Mouse (Mus musculus) neural tube, embryonic 11.5 days (tissue): Measurements from ENCODE around the gene Trim17. TPM values are rescaled to one million over a fixed set of nuclear protein-coding genes. Genes with fewer than 3 reads are reported as not detected.

Experiments
- ATAC-seq: fragments of 200-750 bp; cut with Nextera tagmentation; 2 replicates; pipeline ENCODE4 v1.8.0; 2017; ENCODE audit warnings: moderate number of reproducible peaks, mild to moderate bottlenecking, moderate TSS enrichment, moderate library complexity; ENCODE audit not compliant: insufficient read depth, low FRiP score, low TSS enrichment
- DNase-seq: peaks from one replicate; pipeline ENCODE4 v3.0.0-alpha.2; 2015; ENCODE audit warnings: low spot score
- H3K27ac ChIP-seq: fragments of 300-500 bp; sonication (generic); 2 replicates; pipeline ENCODE4 v1.5.1; 2014; ENCODE audit warnings: low read depth, mild to moderate bottlenecking, low read length
- H3K27me3 ChIP-seq: fragments of 300-500 bp; sonication (generic); 2 replicates; pipeline ENCODE4 v1.6.1; 2014; ENCODE audit warnings: mild to moderate bottlenecking, low read length, mixed read lengths; ENCODE audit not compliant: control insufficient read depth, insufficient read depth
- H3K36me3 ChIP-seq: fragments of 300-500 bp; sonication (generic); 2 replicates; pipeline ENCODE4 v1.6.1; 2014; ENCODE audit warnings: mild to moderate bottlenecking, low read length, moderate library complexity, mixed read lengths; ENCODE audit not compliant: control insufficient read depth, insufficient read depth
- H3K4me1 ChIP-seq: fragments of 300-500 bp; sonication (generic); 2 replicates; pipeline ENCODE4 v1.6.1; 2014; ENCODE audit warnings: low read length, mixed read lengths; ENCODE audit not compliant: control insufficient read depth, insufficient read depth
- H3K4me2 ChIP-seq: fragments of 300-500 bp; sonication (generic); 2 replicates; pipeline ENCODE4 v1.6.1; 2014; ENCODE audit warnings: low read depth, mild to moderate bottlenecking, moderate library complexity
- H3K4me3 ChIP-seq: fragments of 300-500 bp; sonication (generic); 2 replicates; pipeline ENCODE4 v1.5.1; 2014; ENCODE audit warnings: low read depth, low read length
- H3K9ac ChIP-seq: fragments of 300-500 bp; sonication (generic); 2 replicates; pipeline ENCODE4 v1.6.1; 2014; ENCODE audit warnings: mild to moderate bottlenecking, low read length
- H3K9me3 ChIP-seq: fragments of 300-500 bp; sonication (generic); 2 replicates; pipeline ENCODE4 v1.6.1; 2016; ENCODE audit warnings: low read length; ENCODE audit not compliant: control insufficient read depth
- WGBS: fragments of 180-500 bp; shearing (Covaris S2); extraction: QIAGEN DNeasy Blood & Tissue Kit; methylation state at CpG from one replicate; pipeline ENCODE4 v1.1.7; 2014; 5-methylcytosine and 5-hydroxymethylcytosine counted together
- polyA plus RNA-seq: library from polyadenylated mRNA; unstranded; fragments of >200 nt; fragmentation: Nextera tagmentation; extraction: Ambion mirVana; gene quantifications from 2 replicates; pipeline ENCODE4 v1.2.1, GENCODE M21; 2014

Gene Trim17
- polyA plus RNA-seq, 1 experiment from 2014 or later, result 0.88 TPM

GRCm38 (mm10) chr11:58938322-58939087, 16.0 kb upstream of the Trim17 start, which contains the start of gene Rnf187:
Gene Rnf187, minus strand, starts transcription at chr11:58938916.
- H3K27ac ChIP-seq, result peak within 1 kb of the TSS; percentile 71
- H3K36me3 ChIP-seq, result peaks cover 4% of the 10 kb centered on the region; the same call in 1 of the 2 replicates
- H3K4me2 ChIP-seq, result peak within 1 kb of the TSS; percentile 91
- peak; percentile 95 for DNase-seq
- no peaks in the 10 kb centered on the region for H3K27me3 ChIP-seq
- peak within 1 kb of the TSS; percentile 95 for H3K9ac ChIP-seq
- ATAC-seq, result peak; percentile 98
- H3K4me1 ChIP-seq, result peaks cover 6% of the 10 kb centered on the region
- 0% methylated on average over 53 of the region's 95 CpGs for WGBS
- H3K4me3 ChIP-seq, result peak within 1 kb of the TSS; percentile 93
- H3K9me3 ChIP-seq, result no peaks in the 10 kb centered on the region

GRCm38 (mm10) chr11:58939088-58939439, 15.4 kb upstream of the Trim17 start:
- 0 out of 2 replicates have a peak, but pooled peaks cover 4% of the 10 kb centered on the region for H3K36me3 ChIP-seq
- peaks cover 6% of the 10 kb centered on the region for H3K4me1 ChIP-seq
- H3K9ac ChIP-seq, result peak overlapping the region; percentile 95
- WGBS, result 17% methylated on average over 6 of the region's 6 CpGs
- DNase-seq, result no peak
- no peak for ATAC-seq
- H3K4me3 ChIP-seq, result peak overlapping the region; percentile 93
- peak overlapping the region; percentile 71 for H3K27ac ChIP-seq
- H3K4me2 ChIP-seq, result peak overlapping the region; percentile 91
- no peaks in the 10 kb centered on the region for H3K9me3 ChIP-seq
- no peaks in the 10 kb centered on the region for H3K27me3 ChIP-seq

- Histone ChIP-seq H3K27ac (no peak overlapping the region), H3K4me2 (no peak overlapping the region), H3K9ac (no peak overlapping the region), H3K36me3 (no peaks in the 10 kb centered on the region), H3K4me3 (no peak overlapping the region), H3K4me1 (no peaks in the 10 kb centered on the region; the same call in 1 of the 2 replicates), H3K9me3 (no peaks in the 10 kb centered on the region), H3K27me3 (no peaks in the 10 kb centered on the region)
- no peak for DNase-seq
- 67% methylated on average over 5 of the region's 5 CpGs for WGBS
- ATAC-seq, result no peak
These were observed 10.3 kb upstream of the Trim17 start for GRCm38 (mm10) chr11:58944136-58944535.

- no peaks in the 10 kb centered on the region; the same call in 1 of the 2 replicates for H3K4me1 ChIP-seq
These were observed 7.2 kb upstream of the Trim17 start for GRCm38 (mm10) chr11:58947306-58947705.

GRCm38 (mm10) chr11:58947798-58948528, 6.5 kb upstream of the Trim17 start:
- H3K4me1 ChIP-seq, result peaks cover 2% of the 10 kb centered on the region; the same call in 1 of the 2 replicates
- ATAC-seq (peak; percentile 24; the same call in 1 of the 2 replicates), DNase-seq (no peak)
- no peaks in the 10 kb centered on the region for H3K36me3 ChIP-seq
- H3K9ac ChIP-seq, result peak overlapping the region; percentile 62
- H3K9me3 ChIP-seq, result no peaks in the 10 kb centered on the region
- 19% methylated on average over 23 of the region's 23 CpGs for WGBS
- no peaks in the 10 kb centered on the region for H3K27me3 ChIP-seq
- peak overlapping the region; percentile 76 for H3K4me2 ChIP-seq
- H3K4me3 ChIP-seq, result peak overlapping the region; percentile 54
- peak overlapping the region; percentile 91 for H3K27ac ChIP-seq

More at GRCm38 (mm10) chr11:58947306-58947705, 7.2 kb upstream of the Trim17 start:
- H3K4me2 ChIP-seq, result peak overlapping the region; percentile 76; the same call in 1 of the 2 replicates
- 80% methylated on average over 3 of the region's 3 CpGs for WGBS
- peak overlapping the region; percentile 62; the same call in 1 of the 2 replicates for H3K9ac ChIP-seq
- no peak overlapping the region for H3K4me3 ChIP-seq
- no peak overlapping the region; the same call in 1 of the 2 replicates for H3K27ac ChIP-seq
- no peaks in the 10 kb centered on the region for H3K36me3 ChIP-seq
- H3K9me3 ChIP-seq, result no peaks in the 10 kb centered on the region
- ATAC-seq (no peak), DNase-seq (no peak)
- no peaks in the 10 kb centered on the region for H3K27me3 ChIP-seq

GRCm38 (mm10) chr11:58948542-58949479, 5.7 kb upstream of the Trim17 start, which contains the start of gene Hist3h2ba:
Gene Hist3h2ba, plus strand, starts transcription at chr11:58948920.
- Histone ChIP-seq H3K36me3 (no peaks in the 10 kb centered on the region), H3K4me1 (peaks cover 4% of the 10 kb centered on the region; the same call in 1 of the 2 replicates), H3K4me2 (peak within 1 kb of the TSS; percentile 76), H3K4me3 (peak within 1 kb of the TSS; percentile 54), H3K27ac (peak within 1 kb of the TSS; percentile 97), H3K27me3 (no peaks in the 10 kb centered on the region), H3K9ac (peak within 1 kb of the TSS; percentile 85), H3K9me3 (no peaks in the 10 kb centered on the region)
- peak; percentile 84 for DNase-seq
- under 1% methylated on average over 45 of the region's 48 CpGs for WGBS
- ATAC-seq, result peak; percentile 92

- ATAC-seq, result peak; percentile 29; the same call in 1 of the 2 replicates
These were observed 4.7 kb upstream of the Trim17 start for GRCm38 (mm10) chr11:58949480-58950431.

More at GRCm38 (mm10) chr11:58949480-58950431, 4.7 kb upstream of the Trim17 start:
- peaks cover 4% of the 10 kb centered on the region; the same call in 1 of the 2 replicates for H3K4me1 ChIP-seq
- H3K9ac ChIP-seq, result peak overlapping the region; percentile 85
- WGBS, result 8% methylated on average over 20 of the region's 20 CpGs
- peak overlapping the region; percentile 97 for H3K27ac ChIP-seq
- no peaks in the 10 kb centered on the region for H3K36me3 ChIP-seq
- no peaks in the 10 kb centered on the region for H3K27me3 ChIP-seq
- DNase-seq, result peak; percentile 77
- H3K9me3 ChIP-seq, result no peaks in the 10 kb centered on the region
- peak overlapping the region; percentile 76 for H3K4me2 ChIP-seq
- peak overlapping the region; percentile 54 for H3K4me3 ChIP-seq
